Mouse (Mus musculus) MEL (cell line): ENCODE measurements around the gene Evpl. TPM values are rescaled to one million over a fixed set of nuclear protein-coding genes. Genes with fewer than 3 reads are reported as not detected.

Experiments
- DNase-seq: peaks from one replicate; pipeline ENCODE4 v3.0.0; 2011; ENCODE audit warnings: low read depth, low spot score
- H3K27ac ChIP-seq: 2 replicates; pipeline ENCODE4 v1.5.1; 2012; ENCODE audit warnings: low read depth, mild to moderate bottlenecking, control low read depth, low read length, moderate library complexity; ENCODE audit not compliant: control insufficient read depth
- H3K27me3 ChIP-seq, 2 experiments: fragments of 150-350 bp in 1 of 2; sonication (generic) in 1 of 2; 2 replicates each; pipeline ENCODE4 v1.6.1; 2012; ENCODE audit warnings: low read length in 2 of 2, mild to moderate bottlenecking in 2 of 2, improper control_type of control experiment in 1 of 2, moderate library complexity in 1 of 2; ENCODE audit not compliant: insufficient read depth in 2 of 2, control insufficient read depth in 1 of 2
- H3K36me3 ChIP-seq, 2 experiments: 2 replicates each; pipeline ENCODE4 v1.6.1; 2012 to 2014; ENCODE audit warnings: low read length in 2 of 2, improper control_type of control experiment in 1 of 2, inconsistent platforms in 1 of 2, mild to moderate bottlenecking in 1 of 2; ENCODE audit not compliant: insufficient read depth in 2 of 2, control insufficient read depth in 1 of 2
- H3K4me1 ChIP-seq, 2 experiments: fragments of 150-350 bp in 1 of 2; sonication (generic) in 1 of 2; 2 replicates each; pipeline ENCODE4 v1.6.1; 2012; ENCODE audit warnings: low read length in 2 of 2, improper control_type of control experiment in 1 of 2, mild to moderate bottlenecking in 1 of 2; ENCODE audit not compliant: insufficient read depth in 2 of 2, control insufficient read depth in 1 of 2
- H3K4me3 ChIP-seq, 2 experiments: fragments of 150-350 bp in 1 of 2; sonication (generic) in 1 of 2; 2 replicates each; pipeline ENCODE4 v1.5.1; 2012; ENCODE audit warnings: low read depth in 2 of 2, low read length in 2 of 2, mild to moderate bottlenecking in 2 of 2, moderate library complexity in 2 of 2, control low read depth in 1 of 2, improper control_type of control experiment in 1 of 2; ENCODE audit not compliant: control insufficient read depth in 1 of 2, insufficient read depth in 1 of 2
- H3K79me2 ChIP-seq: 2 replicates; pipeline ENCODE4 v1.6.1; 2012; ENCODE audit warnings: mild to moderate bottlenecking, low read length, moderate library complexity; ENCODE audit not compliant: control insufficient read depth, poor library complexity, insufficient read depth
- H3K9ac ChIP-seq: 2 replicates; pipeline ENCODE4 v1.6.1; 2012; ENCODE audit warnings: low read depth, mild to moderate bottlenecking, control low read depth, low read length, moderate library complexity; ENCODE audit not compliant: control insufficient read depth, poor library complexity, severe bottlenecking
- H3K9me3 ChIP-seq: fragments of 150-350 bp; sonication (generic); replicated peaks from 2 replicates; pipeline ENCODE4 v1.6.1; 2012; ENCODE audit warnings: mild to moderate bottlenecking, low read length, improper control_type of control experiment, moderate library complexity; ENCODE audit not compliant: insufficient read depth
- CHD1 ChIP-seq: IDR thresholded peaks from 2 replicates; pipeline ENCODE4 v1.6.1; 2012; ENCODE audit warnings: low read depth, mild to moderate bottlenecking, inconsistent platforms, low read length, improper control_type of control experiment
- E2F4 ChIP-seq: IDR thresholded peaks from 2 replicates; pipeline ENCODE4 v1.6.1; 2011; ENCODE audit warnings: low read depth, low read length, improper control_type of control experiment, borderline replicate concordance
- EP300 ChIP-seq, 2 experiments: IDR thresholded peaks; 2 replicates each; pipeline ENCODE4 v1.6.1; 2011; ENCODE audit warnings: improper control_type of control experiment in 2 of 2, low read length in 2 of 2, low read depth in 1 of 2, mild to moderate bottlenecking in 1 of 2
- JUND ChIP-seq: IDR thresholded peaks from 2 replicates; pipeline ENCODE4 v1.6.1; 2011; ENCODE audit warnings: low read depth, mild to moderate bottlenecking, improper control_type of control experiment, low read length
- MEF2A ChIP-seq: IDR thresholded peaks from 2 replicates; pipeline ENCODE4 v1.6.1; 2014; ENCODE audit warnings: low read depth, mild to moderate bottlenecking, inconsistent platforms, low read length, improper control_type of control experiment; ENCODE audit not compliant: poor library complexity, insufficient replicate concordance, severe bottlenecking; ENCODE audit errors: extremely low read depth
- NELFE ChIP-seq: IDR thresholded peaks from 2 replicates; pipeline ENCODE4 v1.6.1; 2011; ENCODE audit warnings: low read depth, low read length, improper control_type of control experiment
- NRF1 ChIP-seq: IDR thresholded peaks from 2 replicates; pipeline ENCODE4 v1.6.1; 2014; ENCODE audit warnings: low read depth, mild to moderate bottlenecking, inconsistent platforms, low read length, improper control_type of control experiment, moderate library complexity; ENCODE audit not compliant: poor library complexity, insufficient read depth, severe bottlenecking
- RAD21 ChIP-seq: IDR thresholded peaks from 2 replicates; pipeline ENCODE4 v1.6.1; 2011; ENCODE audit warnings: mild to moderate bottlenecking, low read depth, low read length, improper control_type of control experiment
- RCOR1 ChIP-seq: IDR thresholded peaks from 2 replicates; pipeline ENCODE4 v1.6.1; 2012; ENCODE audit warnings: low read depth, mild to moderate bottlenecking, inconsistent platforms, low read length, improper control_type of control experiment
- UBTF ChIP-seq: IDR thresholded peaks from 2 replicates; pipeline ENCODE4 v1.6.1; 2012; ENCODE audit warnings: low read depth, mild to moderate bottlenecking, inconsistent platforms, low read length, improper control_type of control experiment, moderate library complexity, borderline replicate concordance; ENCODE audit not compliant: insufficient read depth
- USF1 ChIP-seq: IDR thresholded peaks from 2 replicates; pipeline ENCODE4 v1.6.1; 2014; ENCODE audit warnings: low read depth, mild to moderate bottlenecking, inconsistent platforms, low read length, improper control_type of control experiment, moderate library complexity
- ZKSCAN1 ChIP-seq: IDR thresholded peaks from 2 replicates; pipeline ENCODE4 v1.6.1; 2012; ENCODE audit warnings: low read depth, mild to moderate bottlenecking, inconsistent platforms, low read length, improper control_type of control experiment, moderate library complexity
- polyA plus RNA-seq, 2 experiments: library from polyadenylated mRNA; stranded (reverse) in 1 of 2; unstranded in 1 of 2; fragments of >175 nt in 1 of 2; fragments of >200 nt in 1 of 2; gene quantifications; 2 replicates each; pipeline versions ENCODE4 v1.2.1 to v1.2.4; 2012; ENCODE audit warnings: low replicate concordance in 2 of 2, low read depth in 1 of 2; ENCODE audit not compliant: insufficient read length in 2 of 2, insufficient read depth in 1 of 2, missing spikeins in 1 of 2
- total RNA-seq: library from RNA; depleted of rRNA; stranded (reverse); fragments of 300-350 nt; gene quantifications from 2 replicates; pipeline ENCODE4 v1.2.3, GENCODE M21; 2012

Evpl gene
- total and polyA plus RNA-seq, 3 experiments, result 0.39 to 0.78 TPM; not detected in 1

DNA sequence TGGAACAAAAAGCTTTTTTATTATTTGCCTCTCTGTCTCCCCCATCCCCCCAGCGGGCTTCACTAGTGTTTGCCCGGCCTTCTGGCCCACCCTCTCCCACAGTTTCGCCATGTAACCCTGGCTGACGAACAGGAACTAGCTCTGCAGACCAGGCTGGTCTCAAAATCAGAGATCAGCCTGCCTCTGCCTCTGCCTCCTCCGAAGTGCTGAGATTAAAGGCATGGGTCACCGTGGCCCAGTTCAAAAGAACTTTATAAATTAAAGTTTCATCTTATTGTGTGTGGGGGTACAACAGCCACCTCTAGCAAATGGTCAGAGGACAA, 40.3 kb downstream of the Evpl start:
- no peak overlapping the region for H3K4me3 ChIP-seq
- H3K27me3 ChIP-seq, result no peaks in the 10 kb centered on the region
- peaks cover 8% of the 10 kb centered on the region for H3K79me2 ChIP-seq
- no peak overlapping the region for H3K9ac ChIP-seq
- TF ChIP-seq UBTF, result no peak
- no peak for TF ChIP-seq RCOR1
- TF ChIP-seq RAD21, result no peak
- no peak for TF ChIP-seq CHD1
- TF ChIP-seq NRF1, result no peak
- H3K9me3 ChIP-seq, result no peaks in the 10 kb centered on the region
- H3K4me1 ChIP-seq, result peaks cover 26 to 27% of the 10 kb centered on the region in 2 experiments
- H3K27ac ChIP-seq, result no peak overlapping the region
- DNase-seq, result no peak
- peaks cover 0 to 40% of the 10 kb centered on the region in 2 experiments; a peak in 2 of 4 replicates for H3K36me3 ChIP-seq

DNA sequence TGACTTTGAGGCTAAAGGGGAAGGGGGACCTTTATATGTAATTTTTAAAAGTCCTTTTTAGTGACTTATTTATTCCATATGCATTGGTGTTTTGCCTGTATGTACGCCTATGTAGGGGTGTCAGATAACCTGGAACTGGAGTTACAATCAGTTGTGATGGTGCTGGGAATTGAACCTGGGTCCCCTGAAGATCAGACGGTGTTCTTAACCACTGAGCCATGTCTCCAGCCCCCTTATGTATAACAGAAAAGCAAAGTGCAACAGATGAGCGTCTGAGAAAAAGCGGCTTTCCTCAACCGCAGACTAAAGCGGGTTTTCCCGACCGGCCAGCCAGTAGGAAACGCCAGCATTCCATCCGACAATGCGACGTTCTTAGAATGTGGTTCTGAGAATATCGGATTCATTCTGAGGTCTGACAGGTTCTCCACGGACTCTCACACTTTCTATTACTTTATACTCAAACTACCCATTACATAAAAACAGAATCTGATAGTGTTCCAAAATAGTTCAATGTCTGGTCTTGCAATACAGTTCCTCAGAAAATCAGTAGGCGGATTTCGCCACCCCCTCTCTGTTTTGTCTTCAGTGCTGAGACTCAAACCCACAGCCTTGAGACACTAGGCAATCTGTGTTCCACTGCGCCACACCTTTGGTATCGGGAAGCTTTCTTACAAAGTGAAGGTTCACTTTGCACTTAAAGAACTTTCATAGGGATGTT, 40.9 kb downstream of the Evpl start:
- Histone ChIP-seq H3K27ac (0 out of 2 replicates have a peak overlapping the region, but pooled peaks have one; percentile 7), H3K27me3 (no peaks in the 10 kb centered on the region), H3K4me1 (peaks cover 26 to 27% of the 10 kb centered on the region in 2 experiments), H3K79me2 (peaks cover 8% of the 10 kb centered on the region), H3K9ac (no peak overlapping the region), H3K36me3 (peaks cover 0 to 40% of the 10 kb centered on the region in 2 experiments; a peak in 2 of 4 replicates), H3K9me3 (no peaks in the 10 kb centered on the region), H3K4me3 (no peak overlapping the region)
- DNase-seq, result no peak
- TF ChIP-seq CHD1 (no peak), EP300 (IDR thresholded peaks at IDR 0.05; ENCODE audit: low read depth in 1 of 2, low read length in 2 of 2) (peak in 1 of 2 experiments; percentile 3; a peak in 1 of 4 replicates), NELFE (no peak), USF1 (no peak), ZKSCAN1 (no peak), MEF2A (no peak)

DNA sequence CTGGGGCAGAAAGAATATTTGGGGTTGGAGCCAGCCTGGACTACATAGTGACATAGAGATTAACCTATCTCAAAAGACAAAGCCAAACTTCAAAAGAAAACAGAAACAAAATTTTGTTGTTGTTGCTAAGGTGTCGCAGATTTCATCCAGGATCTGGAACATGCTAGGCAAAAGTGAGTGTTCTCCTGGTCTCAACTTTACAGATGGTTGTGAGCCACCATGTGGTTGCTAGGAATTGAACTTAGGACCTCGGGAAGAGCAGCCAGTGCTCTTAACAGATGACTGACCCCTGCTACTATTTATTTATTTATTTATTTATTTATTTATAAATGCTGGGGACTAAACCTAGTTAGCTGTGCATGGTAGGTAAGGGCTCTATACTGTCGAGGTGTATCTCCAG, 41.5 kb downstream of the Evpl start:
- DNase-seq, result peak; percentile 18
- no peak overlapping the region for H3K9ac ChIP-seq
- TF ChIP-seq NELFE (no peak), JUND (no peak), E2F4 (no peak)

More for the DNA sequence above, 41.5 kb downstream of the Evpl start:
- Histone ChIP-seq H3K9me3 (no peaks in the 10 kb centered on the region), H3K79me2 (peaks cover 8% of the 10 kb centered on the region), H3K27me3 (no peaks in the 10 kb centered on the region), H3K4me3 (no peak overlapping the region), H3K36me3 (peaks cover 0 to 40% of the 10 kb centered on the region in 2 experiments; a peak in 2 of 4 replicates), H3K27ac (peak overlapping the region; percentile 23; the same call in 1 of the 2 replicates), H3K4me1 (peaks cover 26 to 27% of the 10 kb centered on the region in 2 experiments)
